Mouse (Mus musculus) spleen, postnatal 36 days (tissue): Measurements from ENCODE around the gene Rpp30.

Experiments used
- DNase-seq, 2 experiments: peaks; one replicate each; pipeline ENCODE4 v3.0.0; 2022; ENCODE audit warnings: low spot score in 2 of 2, mixed read lengths in 1 of 2

Rpp30 gene

GRCm38 (mm10) chr19:36128440-36128839, 44.9 kb downstream of the Rpp30 start:
- no peak for DNase-seq

- DNase-seq: no peak
Measured at GRCm38 (mm10) chr19:36129213-36129612, 45.7 kb downstream of the Rpp30 start.

- no peak for DNase-seq
Measured at GRCm38 (mm10) chr19:36129643-36130042, 46.1 kb downstream of the Rpp30 start.

DNA sequence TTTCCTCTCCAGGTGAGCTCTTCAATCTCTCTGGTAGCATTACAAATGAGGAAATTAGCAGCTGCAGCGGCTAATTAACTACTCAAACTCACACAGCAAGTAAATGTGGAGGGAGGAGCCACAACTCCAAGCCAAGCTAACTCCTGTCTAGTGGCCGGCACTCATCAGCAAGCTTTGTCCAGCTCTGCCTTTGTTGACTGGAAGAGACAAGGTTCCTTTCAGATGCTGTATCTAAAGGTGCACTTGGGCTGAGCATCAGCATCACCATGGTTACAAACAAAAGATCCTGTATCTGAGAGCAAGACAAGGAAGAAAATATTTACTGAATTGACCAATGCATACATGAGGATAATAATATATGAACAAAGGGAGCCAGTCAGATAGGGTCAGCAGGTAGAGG, 46.7 kb downstream of the Rpp30 start:
- DNase-seq: no peak

DNA sequence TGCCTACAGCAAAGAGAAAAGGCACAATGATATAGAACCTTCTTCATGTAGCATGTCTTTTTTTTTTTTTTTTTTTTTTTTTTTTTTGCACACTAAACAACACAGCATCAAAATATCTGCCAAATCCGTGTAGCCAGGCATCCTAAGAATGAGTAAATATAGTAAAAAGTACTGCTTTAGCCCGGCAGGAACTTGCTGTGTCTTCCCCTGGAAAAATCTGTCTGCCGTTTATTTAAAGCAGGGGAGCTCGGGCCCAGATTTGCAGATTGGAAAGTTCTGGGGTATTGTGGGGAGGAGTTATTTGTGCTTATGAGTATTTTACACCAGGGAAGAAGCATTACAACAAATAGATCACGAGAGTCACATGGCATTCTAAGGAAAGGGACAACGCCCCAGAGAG, 48.5 kb downstream of the Rpp30 start:
- DNase-seq: no peak

- DNase-seq: no peak
Measured at GRCm38 (mm10) chr19:36133064-36133463, 49.5 kb downstream of the Rpp30 start.

GRCm38 (mm10) chr19:36133731-36134130, 50.2 kb downstream of the Rpp30 start:
- no peak for DNase-seq

GRCm38 (mm10) chr19:36143571-36143970, 60.1 kb downstream of the Rpp30 start:
- DNase-seq: no peak

DNA sequence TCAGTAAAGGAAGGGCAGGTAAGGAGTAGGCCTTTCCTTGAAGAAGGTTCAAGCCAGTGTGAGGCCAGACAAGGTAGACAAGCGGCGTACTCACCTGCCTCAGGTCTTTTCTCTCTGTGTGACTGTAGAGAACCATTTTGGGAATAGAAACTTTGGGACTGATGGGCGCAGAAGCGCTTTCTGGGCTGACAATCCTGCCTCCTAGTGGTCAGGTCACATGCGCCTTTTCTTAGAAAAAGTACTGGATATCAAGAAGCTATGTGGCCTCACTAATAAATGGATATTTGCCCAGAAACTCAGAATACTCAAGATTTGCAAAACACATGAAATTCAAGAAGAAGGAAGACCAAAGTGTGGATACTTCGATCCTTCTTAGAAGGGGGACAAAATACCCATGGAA, 65.1 kb downstream of the Rpp30 start:
- no peak for DNase-seq

- DNase-seq: no peak
Measured at GRCm38 (mm10) chr19:36150241-36151007, 66.9 kb downstream of the Rpp30 start.
